Comparison of ENCODE assay signal across 8 mouse cellular contexts in the genomic region with DNA sequence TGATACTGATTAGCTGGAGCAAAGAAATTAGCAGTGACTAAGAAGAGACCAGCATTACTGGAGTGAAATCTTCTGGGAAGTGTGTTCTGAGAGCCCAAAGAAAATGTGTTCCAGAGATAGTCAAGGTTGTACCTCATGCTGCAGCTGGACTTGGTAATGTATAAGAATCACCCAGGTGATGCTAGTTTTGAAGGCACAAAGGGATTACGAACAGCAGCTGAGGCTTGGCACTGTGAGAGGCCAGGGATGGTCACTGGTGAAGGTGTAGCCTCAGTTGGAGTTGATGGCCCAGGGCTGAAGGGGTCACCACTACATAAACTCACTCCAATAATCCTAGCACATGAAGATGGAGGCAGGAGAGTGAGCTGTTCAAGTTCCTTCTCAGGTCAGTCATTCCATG. TPM values are rescaled to one million over a fixed set of nuclear protein-coding genes. Genes with fewer than 3 reads are reported as not detected.
DNase-seq lines count a peak whose midpoint lies in the region; ATAC-seq and TF ChIP-seq lines count a peak whose summit lies in the region.

Gene Snrpa1 (plus strand): TSS at position 301 of the 400 bp plus-strand sequence.

- DNase-seq in testis, postnatal 14 days (ENCODE audit: low spot score), result no peak
- DNase-seq in heart, postnatal 25 days (ENCODE audit: low spot score), result no peak
- no peak for DNase-seq in urinary bladder, postnatal 36 days (ENCODE audit: low spot score in 2 of 2)
- no peak for DNase-seq in right cerebral cortex, adult 2 months (ENCODE audit: low spot score in 2 of 2)

- peak within 1 kb of the TSS; percentile 89 for H3K4me2 ChIP-seq in limb, embryonic 13.5 days (replicated peaks)

- intact Hi-C loops in heart, postnatal 25 days (cut with DNase I), result loop anchor here (5.0 kb wide), 1 partner anchor 121 kb away; no protein-coding TSS in a partner anchor

- H3K36me3 ChIP-seq in testis, adult 2 months (ENCODE audit: control insufficient read depth, insufficient read depth, low read length), result no peaks in the 10 kb centered on the region
- H3K36me3 ChIP-seq in erythroblast, embryonic 14.5 days (ENCODE audit: control insufficient read depth), result peaks cover 17% of the 10 kb centered on the region
- peaks cover 15% of the 10 kb centered on the region for H3K36me3 ChIP-seq in limb, embryonic 13.5 days
- H3K36me3 ChIP-seq in small intestine, adult 2 months (ENCODE audit: control insufficient read depth, insufficient read depth, low read length), result peaks cover 3% of the 10 kb centered on the region

- no peak for TF ChIP-seq CTCF in testis, adult 2 months (IDR thresholded peaks at IDR 0.05; ENCODE audit: control insufficient read depth, insufficient read depth, insufficient replicate concordance, low read depth, low read length)
- TF ChIP-seq CTCF in small intestine, adult 2 months (IDR thresholded peaks at IDR 0.05; ENCODE audit: extremely low read depth, insufficient read length, insufficient replicate concordance, low read depth, low read length), result no peak

- ATAC-seq in limb, embryonic 13.5 days (ENCODE audit: low FRiP score, low read depth), result no peak

- no peaks in the 10 kb centered on the region for H3K9me3 ChIP-seq in erythroblast, embryonic 14.5 days (ENCODE audit: control insufficient read depth, low read length)
- H3K9me3 ChIP-seq in limb, embryonic 13.5 days, result no peaks in the 10 kb centered on the region

- peak within 1 kb of the TSS; percentile 96; the same call in 1 of the 2 replicates for H3K4me3 ChIP-seq in testis, adult 2 months (ENCODE audit: control insufficient read depth, low read depth, low read length)
- H3K4me3 ChIP-seq in erythroblast, embryonic 14.5 days (replicated peaks), result peak within 1 kb of the TSS; percentile 96
- H3K4me3 ChIP-seq in limb, embryonic 13.5 days, result peak within 1 kb of the TSS; percentile 98
- peak within 1 kb of the TSS; percentile 78 for H3K4me3 ChIP-seq in small intestine, adult 2 months (ENCODE audit: low read depth, low read length)

- 83% methylated on average over 1 of the region's 1 CpGs for WGBS in limb, embryonic 13.5 days
- WGBS in small intestine, adult 2 months, result 91% methylated on average over 1 of the region's 1 CpGs

- TF ChIP-seq POLR2A in testis, adult 2 months (IDR thresholded peaks at IDR 0.05; ENCODE audit: control insufficient read depth, low read depth, low read length), result no peak
- no peak for TF ChIP-seq POLR2A in small intestine, adult 2 months (IDR thresholded peaks at IDR 0.05; ENCODE audit: low read depth, low read length)

- no peaks in the 10 kb centered on the region for H3K27me3 ChIP-seq in testis, adult 2 months (ENCODE audit: control insufficient read depth, insufficient read depth, low read length)
- no peaks in the 10 kb centered on the region; the same call in 1 of the 2 replicates for H3K27me3 ChIP-seq in erythroblast, embryonic 14.5 days (ENCODE audit: control insufficient read depth)
- no peaks in the 10 kb centered on the region for H3K27me3 ChIP-seq in limb, embryonic 13.5 days
- H3K27me3 ChIP-seq in small intestine, adult 2 months (ENCODE audit: control insufficient read depth, insufficient read depth, low read length), result no peaks in the 10 kb centered on the region

- H3K9ac ChIP-seq in limb, embryonic 13.5 days, result peak within 1 kb of the TSS; percentile 92

- peaks cover 5% of the 10 kb centered on the region for H3K4me1 ChIP-seq in testis, adult 2 months (ENCODE audit: control insufficient read depth, insufficient read depth, low read length)
- peaks cover 29% of the 10 kb centered on the region for H3K4me1 ChIP-seq in erythroblast, embryonic 14.5 days (ENCODE audit: control insufficient read depth)
- peaks cover 17% of the 10 kb centered on the region for H3K4me1 ChIP-seq in limb, embryonic 13.5 days
- no peaks in the 10 kb centered on the region; the same call in 1 of the 2 replicates for H3K4me1 ChIP-seq in small intestine, adult 2 months (ENCODE audit: control insufficient read depth, insufficient read depth, insufficient read length, low read length)

- H3K27ac ChIP-seq in testis, adult 2 months (ENCODE audit: control insufficient read depth, insufficient read depth, low read depth, low read length), result no peak within 1 kb of the TSS
- no peak within 1 kb of the TSS for H3K27ac ChIP-seq in limb, embryonic 13.5 days
- no peak within 1 kb of the TSS for H3K27ac ChIP-seq in small intestine, adult 2 months (ENCODE audit: insufficient read depth, low read depth, low read length)

RNA-seq across cellular contexts. Expression of gene Snrpa1, which starts in this region (rescaled TPM):
- polyA plus RNA-seq in testis, adult 2 months (2012; rRNA removed), result 47.2 and 48.6 TPM in 2 replicates
- 9.9 and 13.6 TPM in 2 replicates for polyA plus RNA-seq in erythroblast, embryonic 14.5 days (2012)
- 10 to 100 TPM; 20.2 to 22.5 TPM for total RNA-seq in heart, postnatal 25 days (2021)
- polyA plus RNA-seq in limb, embryonic 13.5 days (2015; fragmentation: Nextera tagmentation; extraction: Ambion mirVana), result 186 and 192 TPM in 2 replicates
- polyA plus RNA-seq in small intestine, adult 2 months (2012; rRNA removed), result 2.2 and 4.7 TPM in 2 replicates
